Mouse (Mus musculus) cerebellum, postnatal 10 days (tissue): ENCODE measurements around the gene Gstm1.

Source experiments
- DNase-seq, 2 experiments: peaks; one replicate each; pipeline ENCODE4 v3.0.0; 2021; ENCODE audit warnings: mixed read lengths in 2 of 2

Gstm1 gene

GRCm38 (mm10) chr3:107964656-107965308 lies 53.0 kb downstream of the Gstm1 start:
- peak in 1 of 2 experiments; percentile 21 for DNase-seq

- DNase-seq: no peak
Measured at GRCm38 (mm10) chr3:107964026-107964425, 53.7 kb downstream of the Gstm1 start.
